Mouse (Mus musculus) lung, adult 18-20 months (tissue): ENCODE data around the gene Nol7.

ENCODE experiments used
- DNase-seq, 2 experiments: peaks; one replicate each; pipeline ENCODE4 v3.0.0; 2022; ENCODE audit warnings: mixed read lengths in 2 of 2

Gene Nol7

GRCm38 (mm10) chr13:43398297-43399080, at the start of gene Nol7:
TSS of gene Nol7 (plus strand) at chr13:43398390.
- peak; percentile 91 to 94 for DNase-seq

DNA sequence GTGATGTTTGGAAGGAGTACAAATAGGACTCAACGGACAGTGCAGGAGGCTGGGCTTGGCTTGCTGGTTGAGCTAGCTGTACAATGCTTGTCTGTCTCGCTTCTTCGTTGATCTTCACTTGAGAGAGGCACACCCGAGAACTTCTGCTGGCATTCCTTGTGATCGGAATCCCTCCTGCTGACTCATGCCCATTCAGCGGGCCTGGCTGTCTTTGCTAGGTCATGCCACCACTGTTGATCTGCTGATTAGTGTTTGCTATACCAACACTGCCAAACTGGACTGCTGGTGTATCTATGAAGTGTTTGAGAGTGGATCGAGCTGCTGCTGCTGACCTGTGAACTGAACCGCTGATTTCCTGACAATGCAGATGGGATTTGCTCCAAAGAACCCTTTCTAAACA, 48.8 kb upstream of the Nol7 start:
- DNase-seq, result no peak

DNA sequence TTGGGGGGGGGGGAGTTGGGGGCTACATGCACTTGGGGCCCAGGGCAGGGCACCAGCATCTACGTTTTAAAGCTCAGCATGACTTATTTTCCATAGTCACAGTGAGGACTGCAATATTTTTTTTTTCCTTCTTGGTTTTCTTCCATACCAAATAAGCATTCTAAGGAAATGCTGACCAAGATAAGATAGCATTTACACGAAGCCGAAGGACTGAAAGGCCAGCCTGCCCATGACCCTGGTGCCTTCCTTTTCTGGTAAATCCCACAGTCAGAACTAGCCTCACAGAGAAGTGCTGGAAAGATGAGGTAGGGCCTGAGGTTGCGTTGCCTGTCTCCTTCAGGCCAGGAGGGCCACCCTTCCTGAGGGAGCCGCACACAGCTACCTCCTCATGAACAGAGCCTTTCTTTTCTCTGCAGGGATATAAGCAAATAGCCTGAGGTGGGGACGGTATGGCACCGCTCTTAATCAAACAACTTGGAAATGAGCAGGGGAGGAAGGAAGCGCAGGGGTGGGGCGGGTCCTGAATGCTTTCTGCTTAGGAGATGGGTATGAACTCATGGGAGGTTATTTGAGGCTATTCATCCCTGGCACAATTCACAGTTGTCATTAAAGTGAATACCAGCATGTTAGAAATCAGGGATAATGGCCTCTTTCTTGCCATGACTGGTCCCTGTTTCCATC, 47.6 kb upstream of the Nol7 start:
- DNase-seq, result peak; percentile 29 to 61

GRCm38 (mm10) chr13:43353356-43353755, 44.8 kb upstream of the Nol7 start:
- DNase-seq, result no peak

- DNase-seq, result no peak
Measured at GRCm38 (mm10) chr13:43354362-43354761, 43.8 kb upstream of the Nol7 start.

- no peak for DNase-seq
Measured at GRCm38 (mm10) chr13:43356346-43357125, 41.7 kb upstream of the Nol7 start.

GRCm38 (mm10) chr13:43360534-43360933, 37.7 kb upstream of the Nol7 start:
- DNase-seq, result no peak

- DNase-seq, result no peak
Measured at GRCm38 (mm10) chr13:43362353-43362752, 35.8 kb upstream of the Nol7 start.

DNA sequence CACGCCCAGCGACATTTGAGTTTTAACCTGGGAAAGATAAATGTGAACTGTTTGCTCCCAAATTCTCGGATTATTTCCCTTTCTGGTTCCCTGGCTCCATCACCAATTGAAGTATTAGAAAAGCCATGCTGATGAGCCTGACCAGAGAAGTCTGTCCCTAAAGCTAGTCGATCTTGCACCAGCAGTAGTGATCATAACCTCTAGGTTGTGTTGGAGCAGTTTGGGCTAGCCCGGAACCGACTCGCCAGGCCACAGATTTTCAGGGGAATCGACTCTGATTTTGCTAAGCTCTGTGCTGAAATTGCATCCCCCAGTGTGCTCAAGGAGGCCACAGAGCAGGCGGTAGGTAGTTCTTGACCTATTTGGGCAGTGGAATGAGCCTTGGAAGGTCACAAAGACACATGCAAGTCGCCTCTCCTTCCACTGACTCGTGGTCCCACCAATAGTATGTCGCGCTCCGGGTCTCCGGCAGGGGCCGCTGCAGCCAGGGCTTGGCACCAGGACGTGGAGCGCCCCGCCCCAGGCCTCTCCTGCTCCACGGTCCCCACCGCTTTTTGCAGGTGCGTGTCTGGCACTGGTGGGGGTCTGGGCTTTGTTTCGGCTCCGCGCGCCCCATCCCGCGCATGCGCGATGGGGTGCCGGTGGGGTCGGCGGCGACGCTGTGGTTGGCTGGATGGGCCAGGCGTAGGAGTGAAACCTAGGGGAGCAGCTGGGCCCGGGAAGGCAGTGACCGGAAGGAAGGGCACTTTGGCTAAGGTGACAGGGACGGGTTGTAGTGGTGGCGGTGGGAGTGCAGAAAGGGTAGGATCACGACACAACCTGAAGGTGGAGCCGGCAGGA, 33.0 kb upstream of the Nol7 start, which contains the start of gene Sirt5:
Gene Sirt5, plus strand, starts transcription at position 512 of the 840 bp plus-strand sequence.
- DNase-seq, result peak; percentile 88 to 91

DNA sequence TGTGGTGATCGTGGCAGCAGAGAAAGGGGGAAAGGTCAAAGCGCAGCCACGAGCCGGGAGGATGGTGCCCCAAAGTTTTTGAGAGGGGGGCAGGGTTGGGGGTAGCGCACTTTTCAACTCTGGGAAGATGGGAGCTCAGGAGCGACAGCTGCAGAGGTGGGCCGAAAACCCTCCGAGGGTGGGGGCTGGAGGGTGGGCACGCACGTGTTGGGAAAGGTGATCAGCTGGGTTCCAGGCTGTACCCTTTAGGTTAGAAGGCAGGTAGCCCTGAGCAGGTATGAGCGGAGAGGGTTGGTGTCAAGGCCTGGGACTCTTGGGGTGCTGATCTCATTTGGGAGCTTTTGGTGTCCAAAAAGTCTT, 32.4 kb upstream of the Nol7 start:
- DNase-seq, result no peak

GRCm38 (mm10) chr13:43370063-43370462, 28.1 kb upstream of the Nol7 start:
- no peak for DNase-seq

GRCm38 (mm10) chr13:43372892-43373291, 25.3 kb upstream of the Nol7 start:
- DNase-seq, result no peak

DNA sequence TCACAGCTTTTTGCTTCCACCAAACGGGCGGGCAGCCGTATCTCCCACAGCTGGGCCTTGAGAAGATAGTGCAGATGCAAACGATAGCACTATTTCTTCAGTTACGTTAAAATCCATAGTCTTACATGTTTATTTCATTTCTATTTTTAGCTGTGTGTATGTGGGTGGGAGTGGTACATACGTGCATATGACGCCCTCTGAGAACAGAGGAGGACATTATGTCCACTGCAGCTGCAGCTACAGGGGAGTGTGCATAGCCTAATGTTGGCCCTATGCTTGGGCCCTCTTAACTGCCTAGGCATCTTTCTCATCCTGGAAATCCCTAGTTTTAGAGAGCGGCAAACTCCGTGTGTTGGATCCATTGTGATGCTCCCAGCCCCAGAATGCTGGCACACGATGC, 24.0 kb upstream of the Nol7 start:
- no peak for DNase-seq

DNA sequence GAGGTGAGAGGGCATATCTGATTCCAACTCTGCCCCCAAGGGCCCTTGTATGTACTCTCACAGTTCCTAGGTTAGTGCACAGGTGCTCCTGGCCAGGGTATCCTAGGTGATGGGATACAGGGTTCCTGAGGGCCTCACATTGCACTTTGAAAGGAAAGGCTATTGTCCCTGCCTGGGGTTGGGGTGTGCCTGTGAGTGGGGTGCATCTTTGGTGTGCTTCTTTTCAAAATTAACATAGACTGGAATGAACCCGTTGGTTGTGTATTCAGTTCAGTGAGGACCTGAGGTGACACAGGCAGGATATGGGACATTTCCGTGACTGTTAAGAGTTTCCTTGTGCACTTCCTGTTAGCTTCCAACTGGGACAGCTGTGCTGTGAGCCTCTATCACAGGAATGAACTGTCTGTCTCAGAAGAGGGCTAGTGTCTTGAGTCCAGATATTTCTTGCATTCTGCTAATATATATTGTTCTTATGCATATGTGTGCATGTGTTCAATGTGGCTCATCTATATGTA, 23.2 kb upstream of the Nol7 start:
- peak in 1 of 2 experiments; percentile 24 for DNase-seq

DNA sequence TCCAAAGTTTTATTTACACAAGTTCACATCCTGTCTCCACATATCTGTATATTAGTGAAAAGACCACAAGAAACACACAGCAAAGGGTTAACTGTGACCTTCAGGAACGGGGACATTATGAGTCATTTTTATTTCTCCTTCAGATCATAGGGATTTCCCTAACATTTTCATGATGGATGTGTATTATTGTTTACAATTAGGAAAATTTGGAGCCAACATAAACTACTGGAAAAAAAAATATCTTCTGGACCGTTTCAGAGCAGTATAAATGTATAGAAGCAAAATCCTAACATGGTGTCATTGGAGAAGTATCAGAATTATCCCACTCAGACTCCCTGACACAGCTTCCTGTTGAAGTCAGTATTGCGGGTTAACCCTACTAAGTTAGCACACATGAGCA, 18.2 kb upstream of the Nol7 start:
- DNase-seq, result no peak

- no peak for DNase-seq
Measured at GRCm38 (mm10) chr13:43385321-43385720, 12.9 kb upstream of the Nol7 start.

- DNase-seq, result no peak
Measured at GRCm38 (mm10) chr13:43397700-43398296, 392 bp upstream of the Nol7 start.

GRCm38 (mm10) chr13:43399576-43399975, 1.4 kb downstream of the Nol7 start:
- DNase-seq, result no peak

DNA sequence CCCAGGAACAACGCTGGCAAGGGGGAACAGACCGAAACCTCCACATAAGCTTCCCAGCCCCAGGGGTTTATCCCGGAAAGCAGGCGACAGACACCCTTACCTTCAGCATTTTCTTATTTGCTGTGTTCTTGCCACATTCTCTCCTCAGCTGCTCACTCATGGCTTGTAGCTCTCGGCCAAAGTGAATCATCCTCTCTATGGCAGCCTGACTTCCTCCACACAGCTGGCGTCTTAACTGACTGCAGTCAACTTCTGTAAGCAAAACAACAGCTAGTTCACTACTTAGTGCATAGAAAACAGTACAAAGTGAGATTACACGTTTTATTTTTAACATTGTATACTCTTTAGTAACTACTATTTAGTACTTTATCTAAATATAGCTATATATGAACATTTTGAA, 14.1 kb downstream of the Nol7 start:
- no peak for DNase-seq

DNA sequence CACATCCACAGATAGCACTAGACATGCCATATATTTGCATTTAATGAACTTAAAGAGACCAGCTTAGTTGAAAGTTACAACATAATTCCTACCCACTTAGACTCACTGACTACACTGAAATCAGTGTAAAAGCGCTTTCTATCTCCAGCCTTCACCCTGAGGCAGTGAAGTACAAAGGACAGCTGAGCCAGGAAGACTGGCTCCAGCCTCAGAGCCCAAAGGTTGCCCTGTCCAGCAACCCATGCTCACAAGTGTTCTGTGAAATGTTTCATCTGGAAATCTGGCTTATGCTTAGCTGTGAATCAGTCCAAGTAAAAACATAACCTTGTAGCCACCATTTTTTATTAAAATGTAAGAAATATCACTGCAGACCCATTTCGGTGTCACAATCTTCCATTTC, 15.4 kb downstream of the Nol7 start:
- no peak for DNase-seq

GRCm38 (mm10) chr13:43415249-43415648, 17.1 kb downstream of the Nol7 start:
- no peak for DNase-seq

GRCm38 (mm10) chr13:43428436-43428835, 30.2 kb downstream of the Nol7 start:
- DNase-seq, result no peak
